Mouse (Mus musculus): ENCODE data around the gene Ntan1. TPM values are rescaled to one million over a fixed set of nuclear protein-coding genes. Genes with fewer than 3 reads are reported as not detected.

Ntan1 gene
- polyA plus RNA-seq, 1 experiment from 2014 or later = 159 TPM

DNA sequence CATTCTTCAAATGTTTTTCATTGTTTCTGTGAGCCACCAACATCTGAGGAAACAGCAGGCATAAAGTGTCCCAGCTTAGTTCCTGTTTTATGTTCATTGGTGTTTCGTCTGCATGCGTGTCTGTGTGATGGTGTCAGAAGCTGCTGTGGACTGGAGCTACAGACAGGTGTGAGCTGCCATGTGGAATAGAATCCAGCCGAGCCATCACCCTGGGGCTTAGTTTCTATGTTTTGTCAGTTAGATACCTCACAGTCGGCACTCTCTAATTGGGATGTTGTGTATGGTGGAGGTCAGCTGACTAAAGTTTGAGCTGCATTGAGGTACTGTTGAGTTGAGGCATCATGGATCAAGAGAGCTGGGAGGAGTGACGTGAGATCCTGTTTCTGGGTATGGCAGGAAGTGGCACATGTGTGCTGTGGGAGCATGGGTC lies 21.9 kb upstream of the Ntan1 start:
- H3K27ac ChIP-seq (ENCODE audit: low read length) = no peak overlapping the region
- H3K36me3 ChIP-seq (ENCODE audit: insufficient read depth, low read length) = peaks cover 84% of the 10 kb centered on the region
- no peak overlapping the region for H3K9ac ChIP-seq (replicated peaks; ENCODE audit: low read length)
- H3K4me2 ChIP-seq (replicated peaks; ENCODE audit: low read depth, low read length) = no peak overlapping the region
- WGBS = 87% methylated on average over 5 of the region's 5 CpGs
- no peak overlapping the region for H3K4me3 ChIP-seq (ENCODE audit: low read length)
- no peak for ATAC-seq (ENCODE audit: low FRiP score, low TSS enrichment)
- H3K27me3 ChIP-seq (ENCODE audit: insufficient read depth, low read length) = no peaks in the 10 kb centered on the region
- H3K9me3 ChIP-seq (ENCODE audit: low read length) = no peaks in the 10 kb centered on the region
- no peaks in the 10 kb centered on the region for H3K4me1 ChIP-seq (ENCODE audit: insufficient read depth, low read length)

DNA sequence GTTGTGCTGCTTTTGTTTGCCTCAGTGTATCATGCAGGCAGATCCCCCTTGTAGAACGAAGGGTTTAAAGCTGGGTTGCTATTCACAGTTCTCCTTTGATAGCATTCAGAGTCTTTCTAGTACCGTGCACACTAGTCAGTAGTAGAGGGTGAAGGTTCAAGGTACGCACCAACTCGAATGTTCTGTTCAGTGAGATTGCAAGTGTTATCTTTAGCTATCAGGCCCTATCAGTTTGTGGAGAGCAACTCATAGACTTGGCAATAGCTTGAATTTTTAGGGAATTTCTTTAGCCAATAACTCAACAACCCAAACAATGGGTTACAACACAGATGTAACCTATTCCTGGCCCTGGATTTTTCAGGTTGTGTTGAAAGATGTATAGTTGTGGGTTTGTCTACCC lies 17.4 kb upstream of the Ntan1 start:
- H3K36me3 ChIP-seq (ENCODE audit: insufficient read depth, low read length) = peaks cover 67% of the 10 kb centered on the region
- H3K4me3 ChIP-seq (ENCODE audit: low read length) = no peak overlapping the region
- WGBS = 97% methylated on average over 4 of the region's 4 CpGs
- no peak for ATAC-seq (ENCODE audit: low FRiP score, low TSS enrichment)
- H3K9ac ChIP-seq (replicated peaks; ENCODE audit: low read length) = no peak overlapping the region
- no peaks in the 10 kb centered on the region for H3K9me3 ChIP-seq (ENCODE audit: low read length)
- no peaks in the 10 kb centered on the region for H3K4me1 ChIP-seq (ENCODE audit: insufficient read depth, low read length)
- H3K27me3 ChIP-seq (ENCODE audit: insufficient read depth, low read length) = no peaks in the 10 kb centered on the region
- H3K27ac ChIP-seq (ENCODE audit: low read length) = no peak overlapping the region
- H3K4me2 ChIP-seq (replicated peaks; ENCODE audit: low read depth, low read length) = no peak overlapping the region

DNA sequence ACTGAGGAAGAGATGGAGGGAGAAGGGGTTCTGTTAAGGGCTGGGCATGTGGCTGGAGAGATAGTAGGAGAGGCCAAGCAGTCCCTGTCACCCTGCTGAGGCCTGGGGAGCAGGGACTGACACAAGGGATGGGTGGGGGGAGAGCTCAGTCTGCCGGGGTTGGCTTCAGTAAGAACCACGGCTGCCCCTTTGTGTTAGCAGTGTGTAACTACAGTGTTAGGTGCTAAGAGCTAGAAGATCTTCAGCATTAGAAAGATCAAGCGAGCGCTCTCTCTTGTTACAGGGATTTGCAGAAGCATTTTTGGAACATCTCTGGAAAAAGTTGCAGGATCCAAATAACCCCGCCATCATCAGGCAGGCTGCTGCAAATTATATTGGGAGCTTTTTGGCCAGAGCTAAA lies 14.0 kb upstream of the Ntan1 start:
- no peaks in the 10 kb centered on the region for H3K4me1 ChIP-seq (ENCODE audit: insufficient read depth, low read length)

GRCm38 (mm10) chr16:13807616-13808015 lies 11.0 kb upstream of the Ntan1 start:
- WGBS = 94% methylated on average over 4 of the region's 4 CpGs
- Histone ChIP-seq H3K4me3 (ENCODE audit: low read length) (no peak overlapping the region), H3K36me3 (ENCODE audit: insufficient read depth, low read length) (peaks cover 71% of the 10 kb centered on the region), H3K4me2 (replicated peaks; ENCODE audit: low read depth, low read length) (no peak overlapping the region), H3K4me1 (ENCODE audit: insufficient read depth, low read length) (no peaks in the 10 kb centered on the region), H3K9me3 (ENCODE audit: low read length) (no peaks in the 10 kb centered on the region), H3K9ac (replicated peaks; ENCODE audit: low read length) (no peak overlapping the region), H3K27me3 (ENCODE audit: insufficient read depth, low read length) (no peaks in the 10 kb centered on the region), H3K27ac (ENCODE audit: low read length) (no peak overlapping the region)
- ATAC-seq (ENCODE audit: low FRiP score, low TSS enrichment) = no peak

More for the DNA sequence above, 14.0 kb upstream of the Ntan1 start:
- no peak overlapping the region for H3K27ac ChIP-seq (ENCODE audit: low read length)
- H3K9ac ChIP-seq (replicated peaks; ENCODE audit: low read length) = no peak overlapping the region
- 79% methylated on average over 5 of the region's 5 CpGs for WGBS
- no peaks in the 10 kb centered on the region for H3K9me3 ChIP-seq (ENCODE audit: low read length)
- H3K4me3 ChIP-seq (ENCODE audit: low read length) = no peak overlapping the region
- no peaks in the 10 kb centered on the region for H3K27me3 ChIP-seq (ENCODE audit: insufficient read depth, low read length)
- no peak for ATAC-seq (ENCODE audit: low FRiP score, low TSS enrichment)
- peaks cover 69% of the 10 kb centered on the region for H3K36me3 ChIP-seq (ENCODE audit: insufficient read depth, low read length)
- no peak overlapping the region for H3K4me2 ChIP-seq (replicated peaks; ENCODE audit: low read depth, low read length)

DNA sequence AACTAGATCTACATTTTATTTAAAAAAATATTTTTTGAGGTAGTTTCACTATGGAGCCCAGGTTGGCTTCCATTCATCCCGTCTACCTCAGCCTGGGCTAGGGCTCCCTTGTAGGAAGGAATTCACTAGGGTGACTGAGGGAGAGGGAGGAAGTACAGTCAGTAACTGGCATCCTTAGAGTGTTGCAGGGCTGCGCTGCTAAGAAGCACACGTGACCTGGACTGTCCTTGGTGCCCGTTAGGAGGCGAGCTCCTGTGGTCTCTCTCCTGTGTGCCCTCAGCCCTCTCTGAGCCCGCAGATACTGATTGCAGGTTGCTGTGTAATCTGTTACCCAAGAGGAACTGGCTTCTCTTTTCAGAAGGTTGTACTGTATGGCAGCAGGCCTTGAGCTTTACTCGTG lies 10.2 kb upstream of the Ntan1 start:
- Histone ChIP-seq H3K27me3 (ENCODE audit: insufficient read depth, low read length) (no peaks in the 10 kb centered on the region), H3K27ac (ENCODE audit: low read length) (no peak overlapping the region), H3K4me2 (replicated peaks; ENCODE audit: low read depth, low read length) (no peak overlapping the region), H3K4me3 (ENCODE audit: low read length) (no peak overlapping the region), H3K9me3 (ENCODE audit: low read length) (no peaks in the 10 kb centered on the region), H3K4me1 (ENCODE audit: insufficient read depth, low read length) (no peaks in the 10 kb centered on the region), H3K9ac (replicated peaks; ENCODE audit: low read length) (no peak overlapping the region), H3K36me3 (ENCODE audit: insufficient read depth, low read length) (peaks cover 78% of the 10 kb centered on the region)
- WGBS = 89% methylated on average over 7 of the region's 7 CpGs
- ATAC-seq (ENCODE audit: low FRiP score, low TSS enrichment) = no peak

DNA sequence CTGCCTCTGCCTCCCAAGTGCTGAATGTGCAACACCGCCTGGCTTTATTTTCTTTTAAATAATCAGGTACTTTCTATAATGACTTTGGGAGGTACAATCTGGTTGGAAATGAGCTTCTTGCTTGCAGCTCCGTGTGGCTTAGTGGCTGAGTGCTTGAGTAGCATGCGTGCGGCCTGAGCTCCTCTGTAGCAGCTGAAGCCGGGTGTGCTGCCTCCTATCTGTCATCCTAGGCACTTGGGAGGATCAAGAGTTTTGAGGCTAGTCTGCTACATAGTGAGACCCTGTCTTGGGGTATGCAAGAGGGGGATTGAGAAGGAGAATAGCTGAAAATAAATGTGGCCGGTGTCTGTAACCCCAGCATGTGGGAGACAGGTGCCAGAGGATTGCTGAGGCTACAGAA lies 6.5 kb upstream of the Ntan1 start:
- H3K36me3 ChIP-seq (ENCODE audit: insufficient read depth, low read length) = peaks cover 73% of the 10 kb centered on the region
- H3K4me2 ChIP-seq (replicated peaks; ENCODE audit: low read depth, low read length) = no peak overlapping the region
- H3K9me3 ChIP-seq (ENCODE audit: low read length) = no peaks in the 10 kb centered on the region
- 90% methylated on average over 6 of the region's 6 CpGs for WGBS
- H3K27me3 ChIP-seq (ENCODE audit: insufficient read depth, low read length) = no peaks in the 10 kb centered on the region
- no peak overlapping the region for H3K27ac ChIP-seq (ENCODE audit: low read length)
- H3K4me3 ChIP-seq (ENCODE audit: low read length) = no peak overlapping the region
- no peak overlapping the region for H3K9ac ChIP-seq (replicated peaks; ENCODE audit: low read length)
- no peak for ATAC-seq (ENCODE audit: low FRiP score, low TSS enrichment)
- no peaks in the 10 kb centered on the region for H3K4me1 ChIP-seq (ENCODE audit: insufficient read depth, low read length)

- H3K4me3 ChIP-seq (ENCODE audit: low read length) = no peak overlapping the region
- no peak overlapping the region for H3K27ac ChIP-seq (ENCODE audit: low read length)
- WGBS = 92% methylated on average over 3 of the region's 3 CpGs
- no peak overlapping the region for H3K4me2 ChIP-seq (replicated peaks; ENCODE audit: low read depth, low read length)
- ATAC-seq (ENCODE audit: low FRiP score, low TSS enrichment) = no peak
- no peaks in the 10 kb centered on the region for H3K9me3 ChIP-seq (ENCODE audit: low read length)
- peaks cover 3% of the 10 kb centered on the region; the same call in 1 of the 2 replicates for H3K4me1 ChIP-seq (ENCODE audit: insufficient read depth, low read length)
- H3K27me3 ChIP-seq (ENCODE audit: insufficient read depth, low read length) = no peaks in the 10 kb centered on the region
- H3K9ac ChIP-seq (replicated peaks; ENCODE audit: low read length) = no peak overlapping the region
- H3K36me3 ChIP-seq (ENCODE audit: insufficient read depth, low read length) = peaks cover 67% of the 10 kb centered on the region
Measured at GRCm38 (mm10) chr16:13813200-13813599, 5.4 kb upstream of the Ntan1 start.

GRCm38 (mm10) chr16:13819394-13819743 lies 724 bp downstream of the Ntan1 start:
- H3K9ac ChIP-seq (replicated peaks; ENCODE audit: low read length) = peak overlapping the region; percentile 90
- H3K4me2 ChIP-seq (replicated peaks; ENCODE audit: low read depth, low read length) = peak overlapping the region; percentile 81
- H3K36me3 ChIP-seq (ENCODE audit: insufficient read depth, low read length) = peaks cover 17% of the 10 kb centered on the region; the same call in 1 of the 2 replicates
- peak overlapping the region; percentile 99 for H3K27ac ChIP-seq (ENCODE audit: low read length)
- under 1% methylated on average over 36 of the region's 36 CpGs for WGBS
- peaks cover 16% of the 10 kb centered on the region for H3K4me1 ChIP-seq (ENCODE audit: insufficient read depth, low read length)
- H3K9me3 ChIP-seq (ENCODE audit: low read length) = no peaks in the 10 kb centered on the region
- peak overlapping the region; percentile 89 for H3K4me3 ChIP-seq (ENCODE audit: low read length)
- H3K27me3 ChIP-seq (ENCODE audit: insufficient read depth, low read length) = no peaks in the 10 kb centered on the region
- ATAC-seq (ENCODE audit: low FRiP score, low TSS enrichment) = peak; percentile 66

DNA sequence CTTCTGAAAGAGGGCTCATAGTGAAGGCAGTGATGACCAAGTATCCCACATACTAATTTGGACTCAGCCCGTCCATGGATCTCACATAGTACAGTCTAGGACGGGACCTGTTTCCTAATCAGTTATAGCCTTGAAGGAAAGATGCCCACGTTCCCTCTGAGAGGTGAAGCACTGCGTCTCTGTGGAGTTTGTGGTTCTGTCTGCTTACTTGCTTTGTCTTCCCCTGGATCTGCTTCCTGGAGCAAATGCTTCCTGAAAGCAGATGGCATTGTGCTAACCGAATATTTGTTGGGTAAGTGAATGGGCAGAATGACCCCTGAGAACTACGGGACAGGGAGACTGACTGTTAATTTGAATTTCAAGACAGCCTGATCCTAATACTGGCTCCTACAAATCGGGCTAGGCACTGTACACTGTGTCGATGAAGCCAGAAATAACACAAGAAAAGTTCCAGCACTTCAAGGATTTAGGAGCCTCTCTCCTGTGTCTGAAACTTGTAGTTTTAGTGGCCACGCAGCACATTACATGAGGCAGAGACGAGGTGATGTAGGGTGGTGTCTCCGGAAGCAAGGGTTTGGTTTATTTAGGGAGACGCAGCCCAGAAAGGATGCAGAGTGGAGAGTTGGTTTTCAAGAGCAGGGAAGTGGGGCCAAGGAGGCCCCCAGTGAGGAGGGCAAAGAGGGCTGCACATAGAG lies 1.3 kb downstream of the Ntan1 start:
- ATAC-seq (ENCODE audit: low FRiP score, low TSS enrichment) = peak; percentile 3; the same call in 1 of the 2 replicates
- Histone ChIP-seq H3K36me3 (ENCODE audit: insufficient read depth, low read length) (0 out of 2 replicates have a peak, but pooled peaks cover 12% of the 10 kb centered on the region), H3K9ac (replicated peaks; ENCODE audit: low read length) (peak overlapping the region; percentile 90), H3K4me1 (ENCODE audit: insufficient read depth, low read length) (peaks cover 16% of the 10 kb centered on the region), H3K4me3 (ENCODE audit: low read length) (peak overlapping the region; percentile 89), H3K27me3 (ENCODE audit: insufficient read depth, low read length) (no peaks in the 10 kb centered on the region), H3K27ac (ENCODE audit: low read length) (peak overlapping the region; percentile 99), H3K9me3 (ENCODE audit: low read length) (no peaks in the 10 kb centered on the region), H3K4me2 (replicated peaks; ENCODE audit: low read depth, low read length) (peak overlapping the region; percentile 81)
- WGBS = 25% methylated on average over 12 of the region's 12 CpGs

GRCm38 (mm10) chr16:13820771-13821170 lies 2.1 kb downstream of the Ntan1 start:
- H3K4me1 ChIP-seq (ENCODE audit: insufficient read depth, low read length) = peaks cover 16% of the 10 kb centered on the region
- WGBS = 97% methylated on average over 5 of the region's 5 CpGs
- H3K4me3 ChIP-seq (ENCODE audit: low read length) = no peak overlapping the region
- ATAC-seq (ENCODE audit: low FRiP score, low TSS enrichment) = no peak
- H3K9ac ChIP-seq (replicated peaks; ENCODE audit: low read length) = no peak overlapping the region
- H3K36me3 ChIP-seq (ENCODE audit: insufficient read depth, low read length) = 0 out of 2 replicates have a peak, but pooled peaks cover 4% of the 10 kb centered on the region
- no peaks in the 10 kb centered on the region for H3K27me3 ChIP-seq (ENCODE audit: insufficient read depth, low read length)
- H3K27ac ChIP-seq (ENCODE audit: low read length) = no peak overlapping the region
- H3K4me2 ChIP-seq (replicated peaks; ENCODE audit: low read depth, low read length) = peak overlapping the region; percentile 81; the same call in 1 of the 2 replicates
- H3K9me3 ChIP-seq (ENCODE audit: low read length) = no peaks in the 10 kb centered on the region

Measured in kidney, embryonic 16.5 days (tissue).